Mouse (Mus musculus) lung, postnatal 25 days (tissue): Measurements from ENCODE around the gene Gm7980.
"Not testable (repeated sequence)": the region's sequence is repeated elsewhere in the genome, so short reads cannot be mapped to it uniquely, and the experiment has no call there.

Experiments
- DNase-seq: peaks from one replicate; pipeline ENCODE4 v3.0.0; 2022; ENCODE audit warnings: low spot score

Gm7980 gene

GRCm38 (mm10) chr14:41907190-41907589 lies at the start of gene Gm7980:
Gene Gm7980 (minus strand): TSS chr14:41907290.
- DNase-seq: not testable (repeated sequence)

- not testable (repeated sequence) for DNase-seq
Measured at GRCm38 (mm10) chr14:41943695-41944094, 36.6 kb upstream of the Gm7980 start, which contains the start of gene 1700024B05Rik. Gene 1700024B05Rik (plus strand): TSS chr14:41943995.

GRCm38 (mm10) chr14:41924649-41925048 lies 17.6 kb upstream of the Gm7980 start, which contains the start of gene 1700049E17Rik1:
Gene 1700049E17Rik1 (plus strand): TSS chr14:41924949.
- DNase-seq: not testable (repeated sequence)
